Mouse (Mus musculus) liver, embryonic 11.5 days (tissue): ENCODE data around the gene Setd3. TPM values are rescaled to one million over a fixed set of nuclear protein-coding genes. Genes with fewer than 3 reads are reported as not detected.

ENCODE experiments used
- ATAC-seq: fragments of 200-750 bp; cut with Nextera tagmentation; replicated peaks from 2 replicates; pipeline ENCODE4 v1.8.0; 2017; ENCODE audit warnings: moderate number of reproducible peaks, mild to moderate bottlenecking, moderate TSS enrichment, moderate library complexity; ENCODE audit not compliant: low FRiP score
- DNase-seq: peaks from one replicate; pipeline ENCODE4 v3.0.0-alpha.2; 2017; ENCODE audit warnings: low spot score
- H3K27ac ChIP-seq: fragments of 300-500 bp; sonication (generic); 2 replicates; pipeline ENCODE4 v1.5.1; 2014; ENCODE audit warnings: mild to moderate bottlenecking, low read depth, low read length, control low read depth
- H3K27me3 ChIP-seq: fragments of 300-500 bp; sonication (generic); replicated peaks from 2 replicates; pipeline ENCODE4 v1.6.1; 2014; ENCODE audit warnings: low read length, mixed read lengths; ENCODE audit not compliant: control insufficient read depth, insufficient read depth
- H3K36me3 ChIP-seq: fragments of 300-500 bp; sonication (generic); 2 replicates; pipeline ENCODE4 v1.6.1; 2014; ENCODE audit warnings: mild to moderate bottlenecking, low read length, moderate library complexity, mixed read lengths; ENCODE audit not compliant: control insufficient read depth, insufficient read depth
- H3K4me1 ChIP-seq: fragments of 300-500 bp; sonication (generic); replicated peaks from 2 replicates; pipeline ENCODE4 v1.6.1; 2014; ENCODE audit warnings: low read length, mixed read lengths; ENCODE audit not compliant: control insufficient read depth, insufficient read depth
- H3K4me2 ChIP-seq: fragments of 300-500 bp; sonication (generic); 2 replicates; pipeline ENCODE4 v1.6.1; 2014; ENCODE audit warnings: mild to moderate bottlenecking, control low read depth, moderate library complexity
- H3K4me3 ChIP-seq: fragments of 300-500 bp; sonication (generic); 2 replicates; pipeline ENCODE4 v1.5.1; 2014; ENCODE audit warnings: low read depth, low read length, control low read depth
- H3K9ac ChIP-seq: fragments of 300-500 bp; sonication (generic); 2 replicates; pipeline ENCODE4 v1.6.1; 2014; ENCODE audit warnings: low read depth, low read length, control low read depth
- H3K9me3 ChIP-seq: fragments of 300-500 bp; sonication (generic); 2 replicates; pipeline ENCODE4 v1.6.1; 2016; ENCODE audit warnings: low read length, inconsistent platforms, mixed read lengths; ENCODE audit not compliant: control insufficient read depth
- WGBS: fragments of 180-500 bp; shearing (Covaris S2); extraction: QIAGEN DNeasy Blood & Tissue Kit; methylation state at CpG from one replicate; pipeline ENCODE4 v1.1.7; 2014; 5-methylcytosine and 5-hydroxymethylcytosine counted together
- polyA plus RNA-seq: library from polyadenylated mRNA; unstranded; fragments of >200 nt; fragmentation: Nextera tagmentation; extraction: Ambion mirVana; gene quantifications from 2 replicates; pipeline ENCODE4 v1.2.1, GENCODE M21; 2014

Setd3 gene
- polyA plus RNA-seq, 1 experiment from 2014 or later, result 73.3 TPM

GRCm38 (mm10) chr12:108193878-108194277 is 14.8 kb upstream of the Setd3 start:
- WGBS, result 93% methylated on average over 5 of the region's 5 CpGs
- Histone ChIP-seq H3K9me3 (no peaks in the 10 kb centered on the region), H3K4me1 (no peaks in the 10 kb centered on the region), H3K36me3 (peaks cover 49% of the 10 kb centered on the region), H3K27ac (no peak overlapping the region), H3K4me2 (no peak overlapping the region), H3K27me3 (no peaks in the 10 kb centered on the region), H3K9ac (no peak overlapping the region), H3K4me3 (no peak overlapping the region)
- no peak for ATAC-seq
- DNase-seq, result no peak

- Histone ChIP-seq H3K4me3 (no peak overlapping the region), H3K4me1 (no peaks in the 10 kb centered on the region), H3K27ac (no peak overlapping the region), H3K9ac (no peak overlapping the region), H3K36me3 (peaks cover 36% of the 10 kb centered on the region), H3K4me2 (no peak overlapping the region), H3K9me3 (no peaks in the 10 kb centered on the region), H3K27me3 (no peaks in the 10 kb centered on the region)
- DNase-seq, result no peak
- WGBS, result 91% methylated on average over 6 of the region's 6 CpGs
- ATAC-seq, result no peak
These were observed 8.5 kb upstream of the Setd3 start for GRCm38 (mm10) chr12:108187541-108188091.

GRCm38 (mm10) chr12:108181716-108182115 is 2.6 kb upstream of the Setd3 start:
- no peak for DNase-seq
- no peaks in the 10 kb centered on the region for H3K9me3 ChIP-seq
- no peak overlapping the region for H3K4me2 ChIP-seq
- no peak overlapping the region for H3K9ac ChIP-seq
- H3K27me3 ChIP-seq, result no peaks in the 10 kb centered on the region
- ATAC-seq, result no peak
- WGBS, result 90% methylated on average over 6 of the region's 6 CpGs
- no peak overlapping the region for H3K27ac ChIP-seq
- peaks cover 15% of the 10 kb centered on the region for H3K4me1 ChIP-seq
- H3K36me3 ChIP-seq, result peaks cover 19% of the 10 kb centered on the region
- H3K4me3 ChIP-seq, result no peak overlapping the region

GRCm38 (mm10) chr12:108179321-108180266 is 480 bp upstream of the Setd3 start, which contains the start of gene Ccnk:
Gene Ccnk (plus strand): TSS chr12:108179579.
- Histone ChIP-seq H3K36me3 (peaks cover 6% of the 10 kb centered on the region; the same call in 1 of the 2 replicates), H3K27me3 (no peaks in the 10 kb centered on the region), H3K9ac (peak within 1 kb of the TSS; percentile 98), H3K27ac (peak within 1 kb of the TSS; percentile 91), H3K9me3 (no peaks in the 10 kb centered on the region), H3K4me1 (peaks cover 18% of the 10 kb centered on the region), H3K4me2 (peak within 1 kb of the TSS; percentile 86), H3K4me3 (peak within 1 kb of the TSS; percentile 91)
- ATAC-seq (peak; percentile 95), DNase-seq (peak; percentile 96)
- WGBS, result under 1% methylated on average over 82 of the region's 82 CpGs

GRCm38 (mm10) chr12:108178331-108179245 is 526 bp downstream of the Setd3 start:
- Histone ChIP-seq H3K4me1 (peaks cover 19% of the 10 kb centered on the region), H3K27ac (peak overlapping the region; percentile 91), H3K4me2 (peak overlapping the region; percentile 86), H3K9ac (peak overlapping the region; percentile 98), H3K4me3 (peak overlapping the region; percentile 91), H3K36me3 (0 out of 2 replicates have a peak, but pooled peaks cover 6% of the 10 kb centered on the region), H3K27me3 (no peaks in the 10 kb centered on the region), H3K9me3 (no peaks in the 10 kb centered on the region)
- under 1% methylated on average over 89 of the region's 103 CpGs for WGBS
- DNase-seq, result peak; percentile 70
- ATAC-seq, result peak; percentile 81

GRCm38 (mm10) chr12:108176366-108176765 is 2.7 kb downstream of the Setd3 start:
- Histone ChIP-seq H3K4me3 (no peak overlapping the region), H3K27ac (no peak overlapping the region), H3K36me3 (no peaks in the 10 kb centered on the region), H3K4me1 (peaks cover 23% of the 10 kb centered on the region), H3K9me3 (no peaks in the 10 kb centered on the region), H3K4me2 (no peak overlapping the region), H3K27me3 (no peaks in the 10 kb centered on the region), H3K9ac (no peak overlapping the region)
- WGBS, result 70% methylated on average over 3 of the region's 3 CpGs
- ATAC-seq, result no peak
- no peak for DNase-seq

GRCm38 (mm10) chr12:108174606-108175505 is 4.3 kb downstream of the Setd3 start:
- WGBS, result 71% methylated on average over 8 of the region's 8 CpGs
- Histone ChIP-seq H3K4me2 (no peak overlapping the region), H3K27me3 (no peaks in the 10 kb centered on the region), H3K27ac (no peak overlapping the region), H3K36me3 (no peaks in the 10 kb centered on the region), H3K4me1 (peaks cover 25% of the 10 kb centered on the region), H3K9me3 (no peaks in the 10 kb centered on the region), H3K9ac (no peak overlapping the region), H3K4me3 (no peak overlapping the region)
- ATAC-seq (no peak), DNase-seq (no peak)
